Mouse (Mus musculus) myocyte (in vitro differentiated cells): Measurements from ENCODE around the gene Fam229b. TPM values are rescaled to one million over a fixed set of nuclear protein-coding genes. Genes with fewer than 3 reads are reported as not detected.

ENCODE experiments used
- H3K27me3 ChIP-seq: one replicate; pipeline ENCODE4 v1.6.1; 2011; ENCODE audit not compliant: control insufficient read depth, insufficient read depth, insufficient read length
- H3K36me3 ChIP-seq: one replicate; pipeline ENCODE4 v1.6.1; 2011; ENCODE audit not compliant: control insufficient read depth, insufficient read depth
- H3K4me2 ChIP-seq: one replicate; pipeline ENCODE4 v1.6.1; 2011; ENCODE audit warnings: low read depth, control low read depth
- H3K4me3 ChIP-seq: one replicate; pipeline ENCODE4 v1.5.1; 2011; ENCODE audit warnings: mild to moderate bottlenecking, control low read depth, moderate library complexity
- H3K79me2 ChIP-seq: one replicate; pipeline ENCODE4 v1.6.1; 2011; ENCODE audit not compliant: control insufficient read depth, insufficient read depth
- H3ac ChIP-seq: one replicate; pipeline ENCODE4 v1.6.1; 2011; ENCODE audit not compliant: control insufficient read depth, insufficient read length
- CEBPB ChIP-seq: IDR thresholded peaks from 2 replicates; pipeline ENCODE4 v1.6.1; 2011; ENCODE audit warnings: mild to moderate bottlenecking, moderate library complexity; ENCODE audit not compliant: poor library complexity, insufficient read depth, severe bottlenecking
- E2F4 ChIP-seq: IDR thresholded peaks from one replicate; pipeline ENCODE4 v1.6.1; 2011; ENCODE audit warnings: mild to moderate bottlenecking, control low read depth, moderate library complexity; ENCODE audit not compliant: insufficient read depth
- MAX ChIP-seq: IDR thresholded peaks from one replicate; pipeline ENCODE4 v1.6.1; 2011; ENCODE audit warnings: low read depth, mild to moderate bottlenecking, control low read depth
- MYOD1 ChIP-seq, 3 experiments: IDR thresholded peaks; one replicate each; pipeline ENCODE4 v1.6.1; 2011; ENCODE audit warnings: control low read depth in 2 of 3, low read depth in 2 of 3, mild to moderate bottlenecking in 2 of 3, moderate library complexity in 1 of 3; ENCODE audit not compliant: insufficient read length in 2 of 3, control insufficient read depth in 1 of 3
- MYOG ChIP-seq, 3 experiments: IDR thresholded peaks; one replicate each; pipeline ENCODE4 v1.6.1; 2011; ENCODE audit warnings: control low read depth in 2 of 3, low read depth in 2 of 3, mild to moderate bottlenecking in 2 of 3; ENCODE audit not compliant: insufficient read length in 2 of 3, control insufficient read depth in 1 of 3, insufficient read depth in 1 of 3
- POLR2A ChIP-seq: IDR thresholded peaks from one replicate; pipeline ENCODE4 v1.6.1; 2011; ENCODE audit warnings: low read depth, mild to moderate bottlenecking, control low read depth, moderate library complexity; ENCODE audit not compliant: insufficient read length
- POLR2AphosphoS2 ChIP-seq: IDR thresholded peaks from one replicate; pipeline ENCODE4 v1.6.1; 2011; ENCODE audit warnings: low read depth, control low read depth; ENCODE audit not compliant: insufficient read length
- REST ChIP-seq: IDR thresholded peaks from one replicate; pipeline ENCODE4 v1.6.1; 2011; ENCODE audit warnings: mild to moderate bottlenecking, control low read depth, moderate library complexity; ENCODE audit not compliant: insufficient read depth, insufficient read length
- SRF ChIP-seq: IDR thresholded peaks from one replicate; pipeline ENCODE4 v1.6.1; 2011; ENCODE audit warnings: low read depth; ENCODE audit not compliant: control insufficient read depth, insufficient read length
- TCF12 ChIP-seq: IDR thresholded peaks from one replicate; pipeline ENCODE4 v1.6.1; 2011; ENCODE audit warnings: mild to moderate bottlenecking, control low read depth; ENCODE audit not compliant: poor library complexity, insufficient read depth, severe bottlenecking
- TCF3 ChIP-seq: IDR thresholded peaks from one replicate; pipeline ENCODE4 v1.6.1; 2011; ENCODE audit warnings: low read depth, control low read depth; ENCODE audit not compliant: insufficient read length
- USF1 ChIP-seq: IDR thresholded peaks from one replicate; pipeline ENCODE4 v1.6.1; 2011; ENCODE audit warnings: low read depth, mild to moderate bottlenecking, control low read depth, moderate library complexity
- polyA plus RNA-seq: library from polyadenylated mRNA; unstranded; fragments of >200 nt; fragmentation: generic; extraction: Trizol; gene quantifications from one replicate; pipeline ENCODE4 v1.2.1, GENCODE M21; 2012; ENCODE audit warnings: missing spikeins

Fam229b gene
- polyA plus RNA-seq = 5.3 TPM

DNA sequence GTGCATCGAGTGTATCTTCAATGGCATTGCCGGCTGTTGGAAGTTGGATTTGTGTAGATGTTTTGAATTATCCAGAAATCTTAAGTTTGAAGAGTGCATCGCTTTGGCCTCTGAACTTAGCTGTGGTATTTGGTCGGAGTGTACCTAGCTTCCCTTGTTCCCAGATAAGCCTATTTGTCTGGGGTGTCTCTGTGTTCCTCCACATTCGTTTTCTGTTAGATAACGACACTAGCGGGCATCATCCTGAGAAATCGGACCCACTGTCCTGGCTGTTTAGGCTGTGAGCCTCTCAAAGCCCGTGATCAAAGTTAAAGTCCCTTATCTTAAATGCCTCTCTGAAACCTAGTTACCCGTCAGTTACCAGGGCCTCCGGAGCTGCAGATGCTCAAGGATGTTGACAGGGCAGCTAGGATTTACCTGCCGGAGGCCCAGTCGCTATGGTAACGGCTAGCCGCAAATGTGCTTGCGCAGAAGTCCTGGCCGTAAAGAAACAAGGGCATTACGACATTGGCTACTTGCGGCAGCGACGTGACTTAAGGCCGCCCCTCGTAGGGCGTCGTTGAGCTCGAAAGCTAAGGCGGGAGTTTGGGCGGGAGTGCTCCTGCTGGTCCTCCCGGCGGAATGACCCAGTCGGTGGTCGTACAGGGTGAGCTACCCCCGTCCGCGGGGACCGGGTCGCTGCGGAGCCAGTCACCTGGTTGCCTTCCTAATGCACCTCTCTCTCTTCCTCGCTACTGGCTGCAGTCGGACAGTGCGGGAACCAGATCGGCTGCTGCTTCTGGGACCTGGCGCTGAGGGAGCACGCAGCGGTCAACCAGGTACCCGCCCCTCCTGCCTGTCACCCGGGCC is at the start of gene Fam229b, which contains the start of gene Tube1:
TSS of gene Fam229b (minus strand) at position 453 of the 849 bp plus-strand sequence.
TSS of gene Tube1 (plus strand) at position 515 of the 849 bp plus-strand sequence.
- Histone ChIP-seq H3K79me2 (peaks cover 8% of the 10 kb centered on the region), H3K4me3 (peak within 1 kb of the TSS; percentile 78), H3K27me3 (no peaks in the 10 kb centered on the region), H3ac (peak within 1 kb of the TSS; percentile 9), H3K4me2 (peak within 1 kb of the TSS; percentile 78), H3K36me3 (peaks cover 5% of the 10 kb centered on the region)
- no peak for TF ChIP-seq TCF3
- TF ChIP-seq MAX = no peak
- no peak for TF ChIP-seq USF1
- TF ChIP-seq REST = no peak
- no peak for TF ChIP-seq TCF12
- no peak for TF ChIP-seq MYOG (IDR thresholded peaks at IDR 0.05; ENCODE audit: control insufficient read depth in 1 of 3, insufficient read depth in 1 of 3, insufficient read length in 2 of 3, low read depth in 2 of 3)
- no peak for TF ChIP-seq SRF
- TF ChIP-seq POLR2AphosphoS2 = peak; percentile 83
- TF ChIP-seq E2F4 = peak; percentile 91
- peak; percentile 82 for TF ChIP-seq POLR2A
- no peak for TF ChIP-seq CEBPB
- no peak for TF ChIP-seq MYOD1 (IDR thresholded peaks at IDR 0.05; ENCODE audit: control insufficient read depth in 1 of 3, insufficient read length in 2 of 3, low read depth in 2 of 3)

DNA sequence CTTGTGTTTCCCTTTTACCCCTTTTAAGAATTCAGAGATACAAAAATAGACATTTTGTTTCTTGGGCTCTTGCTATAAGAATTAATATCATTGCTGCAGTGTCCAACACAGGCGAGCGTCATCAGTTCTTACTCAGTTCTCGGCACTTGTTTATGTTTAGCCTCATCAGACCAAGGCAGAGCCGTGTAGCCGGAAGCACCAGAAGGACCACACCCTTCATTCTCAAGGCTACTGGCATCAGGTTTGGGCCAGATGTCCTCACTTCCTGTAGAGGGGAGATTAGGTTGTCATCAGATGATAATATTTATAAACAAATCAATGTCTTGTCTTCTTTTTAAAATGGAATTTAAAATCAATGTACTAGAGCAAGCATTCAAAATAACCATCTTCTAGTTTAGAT is 43.3 kb upstream of the Fam229b start:
- H3K27me3 ChIP-seq = no peaks in the 10 kb centered on the region
- TF ChIP-seq CEBPB (no peak), MAX (no peak), SRF (no peak), TCF12 (no peak), REST (no peak), POLR2A (no peak), TCF3 (no peak), E2F4 (no peak), POLR2AphosphoS2 (no peak), USF1 (no peak), MYOG (IDR thresholded peaks at IDR 0.05; ENCODE audit: control insufficient read depth in 1 of 3, insufficient read depth in 1 of 3, insufficient read length in 2 of 3, low read depth in 2 of 3) (no peak), MYOD1 (IDR thresholded peaks at IDR 0.05; ENCODE audit: control insufficient read depth in 1 of 3, insufficient read length in 2 of 3, low read depth in 2 of 3) (no peak)
- H3ac ChIP-seq = no peak overlapping the region
- H3K79me2 ChIP-seq = no peaks in the 10 kb centered on the region
- no peaks in the 10 kb centered on the region for H3K36me3 ChIP-seq
- H3K4me2 ChIP-seq = no peak overlapping the region
- no peak overlapping the region for H3K4me3 ChIP-seq

DNA sequence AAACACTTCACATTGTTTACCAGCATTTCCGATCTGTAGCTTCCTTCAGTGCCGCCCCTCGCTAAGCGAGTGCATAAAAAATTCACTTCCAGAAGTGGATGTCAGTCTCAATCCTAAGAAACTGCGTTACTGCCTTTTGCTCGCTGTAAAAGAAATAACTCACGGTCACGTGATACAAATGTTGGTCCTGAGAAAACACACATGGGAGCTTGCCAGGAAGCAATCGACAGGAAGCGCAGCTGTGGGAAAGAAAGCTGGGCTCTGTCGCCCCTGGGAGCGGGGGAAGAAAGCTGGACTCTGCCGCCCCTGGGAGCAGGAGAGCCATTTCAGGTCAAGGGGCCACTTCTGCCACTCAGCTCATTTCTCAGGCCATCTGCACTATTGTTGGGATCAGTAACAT is 39.4 kb upstream of the Fam229b start:
- TF ChIP-seq SRF (no peak), USF1 (peak; percentile 22), MAX (no peak)
- Histone ChIP-seq H3K79me2 (no peaks in the 10 kb centered on the region), H3ac (no peak overlapping the region), H3K4me3 (no peak overlapping the region), H3K36me3 (no peaks in the 10 kb centered on the region), H3K27me3 (no peaks in the 10 kb centered on the region), H3K4me2 (no peak overlapping the region)

DNA sequence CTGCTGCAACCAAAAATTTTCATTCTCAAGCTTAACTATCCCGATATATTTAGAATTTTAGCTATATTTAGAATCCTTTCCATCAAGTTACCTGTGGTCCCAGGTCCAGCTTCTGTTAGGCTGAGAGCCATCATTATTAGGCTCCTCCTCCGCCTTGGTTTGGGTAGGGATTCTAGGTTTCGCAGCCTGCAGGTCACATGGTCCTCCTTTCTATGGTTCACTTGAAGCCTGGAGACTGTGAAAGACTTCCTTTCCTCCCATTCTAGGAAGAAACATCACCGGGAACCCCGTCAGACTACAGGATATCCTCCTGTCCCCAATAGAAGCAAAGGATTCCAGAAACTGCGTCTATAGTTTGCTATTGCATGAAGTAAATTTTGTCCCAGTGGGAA is 38.8 kb upstream of the Fam229b start:
- Histone ChIP-seq H3K27me3 (no peaks in the 10 kb centered on the region), H3ac (no peak overlapping the region), H3K79me2 (no peaks in the 10 kb centered on the region), H3K36me3 (no peaks in the 10 kb centered on the region), H3K4me2 (no peak overlapping the region), H3K4me3 (no peak overlapping the region)
- TF ChIP-seq TCF3 (no peak), MYOG (IDR thresholded peaks at IDR 0.05; ENCODE audit: control insufficient read depth in 1 of 3, insufficient read depth in 1 of 3, insufficient read length in 2 of 3, low read depth in 2 of 3) (no peak), USF1 (no peak), POLR2A (no peak), SRF (no peak), REST (no peak), TCF12 (no peak), MAX (no peak), POLR2AphosphoS2 (no peak), CEBPB (no peak), E2F4 (no peak), MYOD1 (IDR thresholded peaks at IDR 0.05; ENCODE audit: control insufficient read depth in 1 of 3, insufficient read length in 2 of 3, low read depth in 2 of 3) (no peak)
